ENCODE assay signal across 8 mouse cellular contexts in the genomic region with DNA sequence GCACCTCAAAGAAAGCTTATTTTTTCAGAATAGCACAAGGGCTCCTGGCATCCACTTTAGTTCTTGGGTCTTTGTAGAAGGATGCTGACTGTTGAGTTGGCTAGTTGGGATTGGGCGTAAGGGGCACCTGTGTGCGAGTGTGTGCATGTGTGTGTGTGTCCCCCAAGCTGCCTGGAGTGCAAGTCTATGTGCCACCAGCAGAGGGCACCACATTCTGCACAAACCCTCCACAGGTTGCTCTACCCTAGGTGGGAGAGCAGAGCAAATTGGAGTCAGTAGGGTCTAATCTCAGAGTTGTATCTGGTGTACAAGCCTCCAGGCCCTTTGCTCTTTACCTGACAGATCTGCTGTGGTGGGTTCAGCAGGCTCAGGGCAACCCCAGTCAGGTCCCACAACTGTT. TPM values are rescaled to one million over a fixed set of nuclear protein-coding genes. Genes with fewer than 3 reads are reported as not detected.
A peak's percentile ranks its signal among the peaks of the same experiment; 100 is the strongest.
DNase-seq lines count a peak whose midpoint lies in the region; ATAC-seq and TF ChIP-seq lines count a peak whose summit lies in the region.

No protein-coding gene starts in this region.

- H3K36me3 ChIP-seq in midbrain, embryonic 10.5 days: no peaks in the 10 kb centered on the region
- H3K36me3 ChIP-seq in midbrain, embryonic 16.5 days (ENCODE audit: control insufficient read depth, insufficient read depth, low read length): no peaks in the 10 kb centered on the region

- TF ChIP-seq CTCF in gastrocnemius, adult 2 months (IDR thresholded peaks at IDR 0.05): peak; percentile 69

- peaks cover 37% of the 10 kb centered on the region for H3K27me3 ChIP-seq in midbrain, embryonic 10.5 days (ENCODE audit: low read depth, poor library complexity, severe bottlenecking)
- H3K27me3 ChIP-seq in midbrain, embryonic 16.5 days (ENCODE audit: control insufficient read depth, insufficient read depth, low read depth, low read length): no peaks in the 10 kb centered on the region

- WGBS in midbrain, embryonic 10.5 days: 94% methylated on average over 2 of the region's 2 CpGs
- 94% methylated on average over 2 of the region's 2 CpGs for WGBS in midbrain, embryonic 16.5 days

- H3K9ac ChIP-seq in midbrain, embryonic 16.5 days (ENCODE audit: low read depth, low read length): no peak overlapping the region

- peaks cover 36% of the 10 kb centered on the region for H3K4me1 ChIP-seq in midbrain, embryonic 10.5 days
- peaks cover 9% of the 10 kb centered on the region; the same call in 1 of the 2 replicates for H3K4me1 ChIP-seq in midbrain, embryonic 16.5 days (ENCODE audit: control insufficient read depth, insufficient read depth, low read length)

- intact Hi-C loops in gastrocnemius, adult 2 months (cut with DNase I): loop anchor here (1.0 to 10.0 kb wide), 2 partner anchors 176 to 263 kb away; a partner anchor contains a TSS

- H3K9me3 ChIP-seq in midbrain, embryonic 10.5 days (replicated peaks): peaks cover 12% of the 10 kb centered on the region
- no peaks in the 10 kb centered on the region; the same call in 1 of the 2 replicates for H3K9me3 ChIP-seq in midbrain, embryonic 16.5 days (replicated peaks; ENCODE audit: control insufficient read depth, low read length, poor library complexity, severe bottlenecking)

- H3K4me2 ChIP-seq in midbrain, embryonic 16.5 days (ENCODE audit: low read length): no peak overlapping the region

- H3K27ac ChIP-seq in gastrocnemius, adult 2 months: no peak overlapping the region
- no peak overlapping the region for H3K27ac ChIP-seq in midbrain, embryonic 10.5 days (replicated peaks)
- no peak overlapping the region for H3K27ac ChIP-seq in midbrain, embryonic 16.5 days (ENCODE audit: low read length)

- ATAC-seq in midbrain, embryonic 16.5 days: no peak
- 0 out of 2 replicates have a peak, but pooled peaks have one; percentile 38 for ATAC-seq in common myeloid progenitor, adult 5-6 weeks (replicated peaks; ENCODE audit: low read depth, poor library complexity, severe bottlenecking)
- no peak for ATAC-seq in megakaryocyte-erythroid progenitor cell, adult 5-6 weeks (replicated peaks; ENCODE audit: low FRiP score, low TSS enrichment, poor library complexity, severe bottlenecking)

- peak; percentile 27 for DNase-seq in gastrocnemius, adult 2 months
- DNase-seq in gastrocnemius, postnatal 10 days: no peak
- peak; percentile 38 for DNase-seq in midbrain, embryonic 10.5 days (ENCODE audit: low spot score)
- peak; percentile 21 for DNase-seq in thymus, postnatal 14 days
- no peak for DNase-seq in right cerebral cortex, postnatal 25 days

- H3K4me3 ChIP-seq in gastrocnemius, adult 2 months: no peak overlapping the region
- H3K4me3 ChIP-seq in midbrain, embryonic 10.5 days: no peak overlapping the region
- H3K4me3 ChIP-seq in midbrain, embryonic 16.5 days (ENCODE audit: low read depth, low read length): no peak overlapping the region

RNA-seq across cellular contexts. Expression of a gene that starts 7.7 kb away (rescaled TPM):
- 1 to 10 TPM; 1.4 to 4.1 TPM for total RNA-seq in gastrocnemius, adult 2 months (2021)
- total RNA-seq in gastrocnemius, postnatal 10 days (2021): 10 to 100 TPM in 1 of 2 experiments, 1 to 10 TPM in 1; 6.9 to 11.9 TPM
- 0.68 and 1.1 TPM in 2 replicates for polyA plus RNA-seq in midbrain, embryonic 10.5 days (2016; fragmentation: Nextera tagmentation; extraction: Ambion mirVana)
- 9.2 and 10.0 TPM in 2 replicates for polyA plus RNA-seq in midbrain, embryonic 16.5 days (2015; fragmentation: Nextera tagmentation; extraction: Ambion mirVana)
- total RNA-seq in common myeloid progenitor, adult 5-6 weeks (2017): not detected in 2 replicates
- total RNA-seq in megakaryocyte-erythroid progenitor cell, adult 5-6 weeks (2014; fragmentation: Nextera tagmentation): not detected in 2 replicates
- total RNA-seq in megakaryocyte-erythroid progenitor cell, adult 5-6 weeks (2017): not detected in 2 replicates

RNA-seq across cellular contexts. Expression of a gene that starts 57.9 kb away (rescaled TPM):
- total RNA-seq in gastrocnemius, adult 2 months (2021): 10 to 100 TPM in 1 of 2 experiments, 1 to 10 TPM in 1; 6.3 to 11.1 TPM
- total RNA-seq in gastrocnemius, postnatal 10 days (2021): 1 to 10 TPM; 9.8 to 9.9 TPM
- 79.0 and 79.2 TPM in 2 replicates for polyA plus RNA-seq in midbrain, embryonic 10.5 days (2016; fragmentation: Nextera tagmentation; extraction: Ambion mirVana)
- 129 and 142 TPM in 2 replicates for polyA plus RNA-seq in midbrain, embryonic 16.5 days (2015; fragmentation: Nextera tagmentation; extraction: Ambion mirVana)
- 20.7 and 22.1 TPM in 2 replicates for total RNA-seq in common myeloid progenitor, adult 5-6 weeks (2017)
- total RNA-seq in megakaryocyte-erythroid progenitor cell, adult 5-6 weeks (2014; fragmentation: Nextera tagmentation): 29.1 and 66.3 TPM in 2 replicates
- total RNA-seq in megakaryocyte-erythroid progenitor cell, adult 5-6 weeks (2017): 28.2 and 33.5 TPM in 2 replicates

Comparison
In these comparisons a context has a peak if more than half of its experiments do, and no peak if none do; other contexts are left out.
1. DNase-seq: peak in gastrocnemius, adult 2 months (single experiment), midbrain, embryonic 10.5 days (single experiment) and thymus, postnatal 14 days (single experiment); none in gastrocnemius, postnatal 10 days (single experiment) and right cerebral cortex, postnatal 25 days (single experiment).